Mouse (Mus musculus): ENCODE measurements around the gene Cfap73. TPM values are rescaled to one million over a fixed set of nuclear protein-coding genes. Genes with fewer than 3 reads are reported as not detected.

Gene Cfap73
- polyA plus RNA-seq (2014; fragmentation: Nextera tagmentation; extraction: Ambion mirVana), result not detected in 2 replicates

- 56% methylated on average over 9 of the region's 9 CpGs for WGBS
- H3K4me3 ChIP-seq (ENCODE audit: low read length), result no peak within 1 kb of the TSS
- no peak within 1 kb of the TSS for H3K9ac ChIP-seq (ENCODE audit: low read depth, low read length)
- no peak within 1 kb of the TSS for H3K4me2 ChIP-seq (replicated peaks; ENCODE audit: low read depth, low read length)
- H3K27ac ChIP-seq (ENCODE audit: low read depth, low read length), result no peak within 1 kb of the TSS
- no peak for ATAC-seq (ENCODE audit: low FRiP score, low TSS enrichment)
- H3K27me3 ChIP-seq (ENCODE audit: control insufficient read depth, insufficient read depth, low read length), result no peaks in the 10 kb centered on the region
- H3K36me3 ChIP-seq (ENCODE audit: control insufficient read depth, insufficient read depth, low read length), result no peaks in the 10 kb centered on the region
- H3K4me1 ChIP-seq (ENCODE audit: control insufficient read depth, insufficient read depth, low read length), result no peaks in the 10 kb centered on the region
- H3K9me3 ChIP-seq (ENCODE audit: control insufficient read depth, low read length), result peaks cover 4% of the 10 kb centered on the region; the same call in 1 of the 2 replicates
Measured at GRCm38 (mm10) chr5:120634131-120634530, at the start of gene Cfap73. Cfap73 (minus strand) TSS chr5:120634235.

- ATAC-seq (ENCODE audit: low FRiP score, low TSS enrichment), result no peak
Measured at GRCm38 (mm10) chr5:120682982-120683771, 49.1 kb upstream of the Cfap73 start.

GRCm38 (mm10) chr5:120680918-120681317 lies 46.9 kb upstream of the Cfap73 start:
- Histone ChIP-seq H3K36me3 (ENCODE audit: control insufficient read depth, insufficient read depth, low read length) (no peaks in the 10 kb centered on the region), H3K27ac (ENCODE audit: low read depth, low read length) (no peak overlapping the region)
- 87% methylated on average over 18 of the region's 18 CpGs for WGBS

More at GRCm38 (mm10) chr5:120682982-120683771, 49.1 kb upstream of the Cfap73 start:
- Histone ChIP-seq H3K36me3 (ENCODE audit: control insufficient read depth, insufficient read depth, low read length) (no peaks in the 10 kb centered on the region), H3K27me3 (ENCODE audit: control insufficient read depth, insufficient read depth, low read length) (peaks cover 14% of the 10 kb centered on the region), H3K9ac (ENCODE audit: low read depth, low read length) (no peak overlapping the region), H3K4me1 (ENCODE audit: control insufficient read depth, insufficient read depth, low read length) (peaks cover 16% of the 10 kb centered on the region; the same call in 1 of the 2 replicates), H3K4me2 (replicated peaks; ENCODE audit: low read depth, low read length) (peak overlapping the region; percentile 32), H3K27ac (ENCODE audit: low read depth, low read length) (no peak overlapping the region), H3K4me3 (ENCODE audit: low read length) (peak overlapping the region; percentile 15), H3K9me3 (ENCODE audit: control insufficient read depth, low read length) (no peaks in the 10 kb centered on the region)
- 7% methylated on average over 24 of the region's 24 CpGs for WGBS

GRCm38 (mm10) chr5:120679676-120680555 lies 45.9 kb upstream of the Cfap73 start:
- no peaks in the 10 kb centered on the region for H3K36me3 ChIP-seq (ENCODE audit: control insufficient read depth, insufficient read depth, low read length)
- peak overlapping the region; percentile 46 for H3K4me2 ChIP-seq (replicated peaks; ENCODE audit: low read depth, low read length)
- H3K9ac ChIP-seq (ENCODE audit: low read depth, low read length), result peak overlapping the region; percentile 44; the same call in 1 of the 2 replicates
- H3K4me3 ChIP-seq (ENCODE audit: low read length), result peak overlapping the region; percentile 31; the same call in 1 of the 2 replicates
- under 1% methylated on average over 24 of the region's 24 CpGs for WGBS
- peaks cover 11% of the 10 kb centered on the region for H3K27me3 ChIP-seq (ENCODE audit: control insufficient read depth, insufficient read depth, low read length)
- peaks cover 16% of the 10 kb centered on the region; the same call in 1 of the 2 replicates for H3K4me1 ChIP-seq (ENCODE audit: control insufficient read depth, insufficient read depth, low read length)
- peak overlapping the region; percentile 53; the same call in 1 of the 2 replicates for H3K27ac ChIP-seq (ENCODE audit: low read depth, low read length)
- ATAC-seq (ENCODE audit: low FRiP score, low TSS enrichment), result peak; percentile 82
- no peaks in the 10 kb centered on the region for H3K9me3 ChIP-seq (ENCODE audit: control insufficient read depth, low read length)

More at GRCm38 (mm10) chr5:120680918-120681317, 46.9 kb upstream of the Cfap73 start:
- H3K4me1 ChIP-seq (ENCODE audit: control insufficient read depth, insufficient read depth, low read length), result peaks cover 16% of the 10 kb centered on the region; the same call in 1 of the 2 replicates
- no peak overlapping the region for H3K4me2 ChIP-seq (replicated peaks; ENCODE audit: low read depth, low read length)
- H3K27me3 ChIP-seq (ENCODE audit: control insufficient read depth, insufficient read depth, low read length), result peaks cover 11% of the 10 kb centered on the region
- no peak overlapping the region for H3K4me3 ChIP-seq (ENCODE audit: low read length)
- no peak for ATAC-seq (ENCODE audit: low FRiP score, low TSS enrichment)
- no peak overlapping the region for H3K9ac ChIP-seq (ENCODE audit: low read depth, low read length)
- H3K9me3 ChIP-seq (ENCODE audit: control insufficient read depth, low read length), result no peaks in the 10 kb centered on the region

GRCm38 (mm10) chr5:120677516-120677915 lies 43.5 kb upstream of the Cfap73 start:
- 23% methylated on average over 2 of the region's 2 CpGs for WGBS

GRCm38 (mm10) chr5:120674229-120675145 lies 40.5 kb upstream of the Cfap73 start:
- ATAC-seq (ENCODE audit: low FRiP score, low TSS enrichment), result peak; percentile 43
- H3K4me2 ChIP-seq (replicated peaks; ENCODE audit: low read depth, low read length), result peak overlapping the region; percentile 2; the same call in 1 of the 2 replicates
- no peak overlapping the region for H3K4me3 ChIP-seq (ENCODE audit: low read length)
- H3K4me1 ChIP-seq (ENCODE audit: control insufficient read depth, insufficient read depth, low read length), result peaks cover 5% of the 10 kb centered on the region; the same call in 1 of the 2 replicates
- H3K27ac ChIP-seq (ENCODE audit: low read depth, low read length), result no peak overlapping the region
- no peak overlapping the region for H3K9ac ChIP-seq (ENCODE audit: low read depth, low read length)
- H3K27me3 ChIP-seq (ENCODE audit: control insufficient read depth, insufficient read depth, low read length), result peaks cover 2% of the 10 kb centered on the region; the same call in 1 of the 2 replicates
- WGBS, result 34% methylated on average over 21 of the region's 21 CpGs
- H3K36me3 ChIP-seq (ENCODE audit: control insufficient read depth, insufficient read depth, low read length), result no peaks in the 10 kb centered on the region
- no peaks in the 10 kb centered on the region for H3K9me3 ChIP-seq (ENCODE audit: control insufficient read depth, low read length)

More at GRCm38 (mm10) chr5:120677516-120677915, 43.5 kb upstream of the Cfap73 start:
- Histone ChIP-seq H3K4me3 (ENCODE audit: low read length) (no peak overlapping the region), H3K27ac (ENCODE audit: low read depth, low read length) (no peak overlapping the region), H3K36me3 (ENCODE audit: control insufficient read depth, insufficient read depth, low read length) (no peaks in the 10 kb centered on the region), H3K4me1 (ENCODE audit: control insufficient read depth, insufficient read depth, low read length) (peaks cover 14% of the 10 kb centered on the region; the same call in 1 of the 2 replicates), H3K27me3 (ENCODE audit: control insufficient read depth, insufficient read depth, low read length) (peaks cover 5% of the 10 kb centered on the region), H3K4me2 (replicated peaks; ENCODE audit: low read depth, low read length) (no peak overlapping the region), H3K9me3 (ENCODE audit: control insufficient read depth, low read length) (no peaks in the 10 kb centered on the region), H3K9ac (ENCODE audit: low read depth, low read length) (no peak overlapping the region)
- ATAC-seq (ENCODE audit: low FRiP score, low TSS enrichment), result no peak

GRCm38 (mm10) chr5:120673626-120674025 lies 39.6 kb upstream of the Cfap73 start:
- no peak overlapping the region for H3K4me2 ChIP-seq (replicated peaks; ENCODE audit: low read depth, low read length)
- H3K27me3 ChIP-seq (ENCODE audit: control insufficient read depth, insufficient read depth, low read length), result no peaks in the 10 kb centered on the region
- no peaks in the 10 kb centered on the region for H3K4me1 ChIP-seq (ENCODE audit: control insufficient read depth, insufficient read depth, low read length)
- no peak overlapping the region for H3K9ac ChIP-seq (ENCODE audit: low read depth, low read length)
- no peaks in the 10 kb centered on the region for H3K9me3 ChIP-seq (ENCODE audit: control insufficient read depth, low read length)
- no peak for ATAC-seq (ENCODE audit: low FRiP score, low TSS enrichment)
- no peak overlapping the region for H3K4me3 ChIP-seq (ENCODE audit: low read length)
- no peaks in the 10 kb centered on the region for H3K36me3 ChIP-seq (ENCODE audit: control insufficient read depth, insufficient read depth, low read length)
- 5% methylated on average over 12 of the region's 12 CpGs for WGBS
- no peak overlapping the region for H3K27ac ChIP-seq (ENCODE audit: low read depth, low read length)

GRCm38 (mm10) chr5:120671865-120672264 lies 37.8 kb upstream of the Cfap73 start:
- no peak overlapping the region for H3K9ac ChIP-seq (ENCODE audit: low read depth, low read length)
- no peak for ATAC-seq (ENCODE audit: low FRiP score, low TSS enrichment)
- no peak overlapping the region for H3K27ac ChIP-seq (ENCODE audit: low read depth, low read length)
- H3K4me3 ChIP-seq (ENCODE audit: low read length), result no peak overlapping the region
- no peaks in the 10 kb centered on the region for H3K27me3 ChIP-seq (ENCODE audit: control insufficient read depth, insufficient read depth, low read length)
- H3K9me3 ChIP-seq (ENCODE audit: control insufficient read depth, low read length), result no peaks in the 10 kb centered on the region
- H3K4me2 ChIP-seq (replicated peaks; ENCODE audit: low read depth, low read length), result no peak overlapping the region
- no peaks in the 10 kb centered on the region for H3K4me1 ChIP-seq (ENCODE audit: control insufficient read depth, insufficient read depth, low read length)
- no peaks in the 10 kb centered on the region for H3K36me3 ChIP-seq (ENCODE audit: control insufficient read depth, insufficient read depth, low read length)
- 83% methylated on average over 3 of the region's 3 CpGs for WGBS

Data from kidney, embryonic 14.5 days (tissue).